Mouse (Mus musculus): ENCODE data around the gene Alg5.

- no peak for TF ChIP-seq CTCF (IDR thresholded peaks at IDR 0.05; ENCODE audit: borderline replicate concordance, insufficient read depth, low read length)
- no peak for TF ChIP-seq POLR2A (IDR thresholded peaks at IDR 0.05; ENCODE audit: low read depth, low read length)
Observed at GRCm38 (mm10) chr3:54766034-54766433, 30.7 kb downstream of the Alg5 start.
